Mouse (Mus musculus): ENCODE results near the gene Dok7. TPM values are rescaled to one million over a fixed set of nuclear protein-coding genes. Genes with fewer than 3 reads are reported as not detected.

Dok7 gene
- 0.05 and 0.07 TPM in 2 replicates for polyA plus RNA-seq (2012; rRNA removed)

DNA sequence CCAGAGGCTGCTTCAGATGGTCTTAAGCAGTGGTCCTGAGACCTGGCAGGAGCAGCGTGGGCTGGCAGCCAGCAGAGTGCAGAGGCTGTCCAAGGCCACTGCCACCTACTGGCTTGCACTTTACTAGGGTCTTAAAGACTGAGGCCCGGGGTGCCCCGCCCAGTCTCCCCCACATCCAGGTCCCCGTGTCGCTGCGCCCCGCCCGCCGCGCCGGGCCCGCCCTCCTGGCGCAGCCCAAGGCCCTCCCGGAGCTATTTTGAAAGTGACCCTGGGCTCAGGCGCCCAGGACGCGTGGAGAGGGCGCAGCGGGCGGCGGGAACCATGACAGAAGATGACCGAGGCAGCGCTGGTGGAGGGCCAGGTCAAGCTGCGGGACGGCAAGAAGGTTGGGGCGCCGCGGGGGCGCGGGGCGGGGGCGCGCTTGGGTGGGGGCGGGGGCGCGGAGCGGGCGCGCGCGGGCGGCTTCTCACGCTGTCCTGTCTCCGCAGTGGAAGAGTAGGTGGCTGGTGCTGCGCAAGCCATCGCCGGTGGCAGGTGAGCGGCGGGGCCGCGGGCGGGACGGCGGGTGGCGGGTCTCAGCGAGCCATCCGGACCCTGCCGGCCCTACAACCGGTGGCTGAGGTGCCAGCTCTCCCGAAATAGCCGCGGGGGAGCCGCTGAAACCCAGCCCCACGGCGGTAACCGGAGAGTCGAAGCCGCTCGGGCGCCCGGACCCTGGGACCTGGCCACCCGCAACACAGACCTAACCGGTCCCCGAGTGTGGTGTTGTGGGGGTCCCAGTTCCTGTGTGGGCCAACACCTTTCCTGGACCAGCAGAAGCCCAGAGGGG lies at the start of gene Dok7:
Gene Dok7 (plus strand): TSS at position 163 of the 829 bp plus-strand sequence.

DNA sequence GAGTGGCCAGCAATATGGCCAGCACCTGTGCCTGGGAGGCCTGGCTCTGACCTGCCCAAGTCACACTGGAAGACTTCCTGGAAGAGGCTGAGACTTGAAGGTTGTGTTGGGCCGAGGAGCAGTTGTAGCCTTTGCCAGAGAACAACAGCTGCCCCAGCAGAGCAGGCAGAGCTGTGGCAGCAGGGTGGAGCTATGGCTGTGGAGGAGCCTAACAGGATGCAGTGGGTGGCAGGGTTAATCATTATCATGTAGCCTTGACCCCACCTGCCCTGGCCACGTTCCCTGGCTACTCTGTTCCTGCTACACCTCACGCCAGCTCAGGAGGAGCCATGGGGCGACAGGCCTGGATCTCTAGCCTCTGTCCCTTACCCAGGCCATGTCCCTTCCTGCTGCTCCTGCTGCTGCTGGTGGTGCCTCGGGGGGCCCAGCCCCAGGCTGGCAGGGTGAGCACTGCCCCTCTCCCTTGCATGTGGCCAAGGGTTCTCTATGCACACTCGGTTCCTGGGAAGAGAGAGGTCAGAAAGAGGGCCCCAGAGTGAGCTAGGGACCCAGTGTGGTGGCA lies 15.2 kb upstream of the Dok7 start, which contains the start of gene Hgfac:
Gene Hgfac (plus strand): TSS at position 242 of the 562 bp plus-strand sequence.

DNA sequence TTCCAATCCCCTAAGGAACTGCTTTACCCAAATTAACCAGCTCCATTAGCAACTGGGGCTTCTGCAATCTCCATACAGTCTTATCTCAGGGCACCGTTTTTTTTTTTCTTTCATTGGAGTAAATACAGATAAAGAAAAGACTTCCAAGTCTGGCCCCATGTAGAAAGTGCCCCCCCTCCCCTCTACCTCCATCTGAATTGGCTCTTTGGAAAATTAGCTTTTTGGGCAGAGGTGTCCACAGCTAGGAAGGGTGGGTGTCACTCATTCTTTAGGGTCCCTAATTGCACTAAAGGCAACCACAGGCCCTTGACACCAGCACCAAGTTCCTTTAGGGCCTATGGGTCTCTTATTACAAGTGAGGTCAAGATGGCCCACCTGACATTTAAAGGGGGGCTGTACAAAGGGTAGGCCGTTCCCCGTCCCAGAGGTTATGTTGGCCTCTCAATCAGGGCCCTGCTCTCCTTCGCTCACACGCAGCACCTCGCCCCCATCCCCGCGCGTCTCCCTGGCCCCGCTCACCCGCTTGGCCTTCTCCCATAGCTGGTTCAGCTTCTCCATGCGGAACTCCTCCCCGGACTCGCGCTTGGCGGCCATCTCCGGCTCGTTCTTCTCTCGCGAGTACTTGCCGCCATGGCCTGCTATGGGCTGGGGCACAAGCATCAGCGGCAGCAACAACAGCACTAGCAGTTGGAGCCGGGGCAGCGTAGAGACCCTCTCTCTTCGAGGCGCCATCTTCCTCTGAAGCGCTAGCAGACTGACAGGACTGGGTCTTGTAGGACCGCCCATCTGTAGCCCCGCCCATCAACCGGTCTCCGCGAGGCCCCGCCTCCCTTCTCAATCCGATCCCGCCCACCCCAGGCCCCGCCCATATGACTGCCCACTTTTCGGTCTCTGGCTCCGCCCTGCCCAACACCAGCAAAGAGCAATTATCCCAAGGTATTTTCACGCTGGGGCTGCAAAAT lies 48.7 kb downstream of the Dok7 start, which contains the start of gene Lrpap1:
Gene Lrpap1 (minus strand): TSS at position 807 of the 962 bp plus-strand sequence.

Other genes with a start within 250 kb of the Dok7 start
- gene Msantd1, start 148.8 kb upstream of the Dok7 start, polyA plus RNA-seq (2012; rRNA removed): 1.1 and 1.3 TPM in 2 replicates
- 8.0 and 10.5 TPM in 2 replicates for gene Rgs12, start 107.3 kb upstream of the Dok7 start, polyA plus RNA-seq (2012; rRNA removed)
- gene Hgfac, start 15.3 kb upstream of the Dok7 start, polyA plus RNA-seq (2012; rRNA removed): 354 and 413 TPM in 2 replicates
- gene Lrpap1, start 49.0 kb downstream of the Dok7 start, polyA plus RNA-seq (2012; rRNA removed): 26.1 and 28.1 TPM in 2 replicates
- gene Adra2c, start 221.6 kb downstream of the Dok7 start, polyA plus RNA-seq (2012; rRNA removed): not detected in 2 replicates

Data from liver, embryonic 18 days (tissue).